Mouse (Mus musculus) CH12F3 (cell line): ENCODE data around the gene Alox8.

Experiments used
- in situ Hi-C: fragments of 300-500 bp; cut with MboI; formaldehyde crosslinking; loops from 2 replicates; pipeline ENCODE4 v1.14.3; 2020; ENCODE audit warnings: low sequenced_read_pairs

Gene Alox8

DNA sequence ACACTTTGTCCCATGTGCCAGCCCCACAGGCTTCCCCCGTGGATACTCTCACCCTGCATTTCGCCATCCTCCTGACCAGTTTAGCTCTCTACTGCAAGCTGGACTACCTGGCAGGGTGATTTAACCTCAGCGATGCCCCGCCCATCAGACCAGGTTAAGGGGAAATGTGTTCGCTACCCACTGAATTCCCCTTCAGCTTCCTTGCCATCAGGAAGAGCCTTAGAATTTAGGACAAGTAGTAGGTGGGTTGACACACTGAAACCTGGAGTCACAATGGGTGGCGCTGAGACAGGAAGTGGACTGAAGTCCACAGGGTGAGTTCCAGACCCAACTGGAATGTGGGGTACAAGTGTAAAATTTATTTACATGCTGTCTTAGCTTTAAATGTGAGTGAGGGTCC is at the start of gene Alox8:
Alox8 (minus strand) TSS at position 101 of the 400 bp plus-strand sequence.
- in situ Hi-C loops, result no loop called here

DNA sequence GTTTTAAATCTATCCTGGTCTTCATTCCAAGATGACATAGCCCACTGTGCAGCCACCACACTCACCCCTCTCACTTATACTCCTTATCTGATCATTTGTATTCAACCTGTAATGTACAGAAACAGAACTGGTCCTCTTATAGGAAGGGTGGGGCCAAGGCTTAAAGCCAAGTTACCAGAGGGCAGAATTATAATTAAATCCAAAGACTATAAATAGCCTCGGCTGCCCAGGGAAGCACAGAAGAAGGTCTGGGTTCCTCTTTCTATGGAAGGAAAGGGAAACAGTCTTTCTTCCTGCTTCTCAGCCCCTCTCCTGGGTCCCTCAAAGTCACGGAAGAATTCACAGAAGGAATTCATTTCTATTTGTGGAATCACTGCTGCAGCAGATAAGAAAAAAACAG is 48.0 kb upstream of the Alox8 start:
- in situ Hi-C loops, result no loop called here

DNA sequence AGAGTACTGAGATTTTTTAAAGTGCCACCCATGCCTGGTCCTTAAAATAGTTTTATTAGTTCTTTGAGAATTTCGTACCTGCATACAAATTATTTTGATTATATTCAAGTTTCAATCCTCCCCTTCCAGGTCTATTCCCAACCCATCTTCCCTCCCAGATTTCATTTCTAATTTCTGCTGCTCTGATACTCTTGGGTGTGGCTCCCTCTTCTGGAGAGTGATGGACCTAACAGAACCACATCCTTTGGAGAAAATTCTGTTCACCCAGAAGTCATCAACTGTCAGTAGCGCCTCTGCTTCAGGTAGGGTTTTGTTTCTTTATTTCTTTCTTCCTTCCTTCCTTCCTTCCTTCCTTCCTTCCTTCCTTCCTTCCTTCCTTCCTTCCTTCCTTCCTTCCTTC is 47.3 kb upstream of the Alox8 start:
- in situ Hi-C loops, result no loop called here

DNA sequence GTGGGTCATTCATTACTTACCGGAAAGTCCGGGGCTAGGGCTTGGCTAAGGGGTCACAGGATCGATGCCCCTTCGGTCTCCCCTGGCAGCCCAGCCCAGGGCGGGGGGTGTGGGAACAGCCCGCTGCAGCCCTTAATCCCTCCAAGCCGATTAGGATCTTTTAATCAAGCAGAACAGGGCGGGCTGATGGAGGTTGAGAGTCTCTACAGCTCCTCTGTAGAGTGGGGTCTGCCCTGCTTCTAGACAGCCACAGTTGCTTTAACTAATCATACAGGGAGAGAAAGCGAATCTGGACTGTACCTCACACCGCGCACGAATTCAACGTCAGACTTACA is 39.2 kb upstream of the Alox8 start, which contains the start of gene Gucy2e:
Gucy2e (minus strand) TSS at position 111 of the 335 bp plus-strand sequence.
- in situ Hi-C loops, result no loop called here

DNA sequence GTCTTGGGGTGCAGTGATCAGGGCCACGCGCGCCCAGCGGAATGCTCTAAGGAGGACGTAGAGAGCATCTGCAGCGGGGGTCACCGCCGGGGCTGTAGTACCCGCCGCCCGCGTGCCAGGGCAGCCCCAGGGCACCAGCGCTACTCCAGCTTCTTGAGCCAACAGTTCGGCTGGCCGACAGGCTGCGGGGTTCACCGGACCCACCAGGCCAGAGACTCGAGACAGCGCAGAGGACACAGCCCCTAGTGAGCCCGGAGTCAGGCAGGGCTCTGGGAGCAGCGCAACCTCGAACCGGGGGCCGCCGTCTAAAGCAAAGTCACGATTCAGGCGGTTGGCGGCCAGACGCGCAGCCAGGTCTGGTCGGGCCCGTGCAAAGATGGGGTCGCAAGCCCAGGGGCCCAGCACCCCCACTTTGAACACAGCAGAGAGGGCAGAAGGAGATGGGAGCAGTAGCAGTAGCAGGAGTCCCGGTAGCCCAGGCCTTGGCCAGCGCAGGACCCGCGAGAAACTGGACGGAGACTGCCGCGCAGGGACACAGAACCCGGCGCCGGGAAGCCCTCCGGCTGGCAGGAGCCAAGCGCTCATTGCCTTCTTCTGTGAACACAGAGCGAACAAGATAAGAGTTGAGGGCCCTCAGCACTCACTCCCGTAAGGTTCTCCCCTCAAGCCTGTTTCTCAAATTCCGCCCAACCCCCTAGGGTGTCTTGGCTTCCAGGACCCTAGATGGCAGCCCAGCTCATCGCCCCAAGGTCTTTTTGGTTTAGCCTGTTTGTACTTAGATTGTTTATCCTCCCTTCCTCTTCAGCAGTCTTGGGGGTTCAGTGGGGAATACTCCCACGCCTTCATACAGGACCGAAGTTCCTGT is 38.6 kb upstream of the Alox8 start:
- in situ Hi-C loops, result no loop called here

DNA sequence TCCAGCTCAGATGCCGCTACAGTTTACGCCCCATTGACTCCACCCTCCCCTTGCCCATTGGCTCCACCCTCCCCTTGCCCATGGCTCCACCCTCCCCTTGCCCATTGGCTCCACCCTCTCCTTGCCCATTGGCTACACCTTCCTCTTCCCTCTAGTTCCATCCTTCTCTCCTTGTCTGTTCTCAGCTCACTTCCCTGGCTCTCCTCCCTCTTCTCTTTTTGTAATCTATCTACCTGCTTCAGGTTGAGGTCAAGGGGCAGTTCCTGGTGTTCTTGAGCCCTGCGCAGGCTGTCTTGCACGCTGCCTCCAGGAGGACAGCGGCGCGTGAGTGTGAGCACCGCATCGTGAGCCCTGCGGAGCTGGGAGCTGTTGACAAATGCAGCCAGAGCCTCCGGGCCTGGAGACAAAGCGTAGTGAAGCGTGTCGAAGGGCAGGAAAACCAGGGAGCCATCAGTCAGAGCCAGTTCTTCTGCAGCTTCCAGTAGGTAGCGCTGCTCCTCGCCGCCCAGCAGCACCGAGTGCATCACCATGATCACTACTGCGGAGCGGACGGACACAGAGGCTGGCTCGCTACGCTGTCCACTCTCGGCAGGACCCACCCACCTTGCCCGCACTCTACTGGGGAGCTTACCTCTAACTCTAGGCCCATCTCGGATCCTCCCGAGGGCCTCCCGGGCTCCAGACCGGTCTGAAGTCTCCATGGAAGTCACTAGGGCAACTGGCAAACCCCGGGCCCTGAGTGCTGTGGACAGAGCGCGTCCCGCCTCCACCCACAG is 37.8 kb upstream of the Alox8 start:
- in situ Hi-C loops, result no loop called here

DNA sequence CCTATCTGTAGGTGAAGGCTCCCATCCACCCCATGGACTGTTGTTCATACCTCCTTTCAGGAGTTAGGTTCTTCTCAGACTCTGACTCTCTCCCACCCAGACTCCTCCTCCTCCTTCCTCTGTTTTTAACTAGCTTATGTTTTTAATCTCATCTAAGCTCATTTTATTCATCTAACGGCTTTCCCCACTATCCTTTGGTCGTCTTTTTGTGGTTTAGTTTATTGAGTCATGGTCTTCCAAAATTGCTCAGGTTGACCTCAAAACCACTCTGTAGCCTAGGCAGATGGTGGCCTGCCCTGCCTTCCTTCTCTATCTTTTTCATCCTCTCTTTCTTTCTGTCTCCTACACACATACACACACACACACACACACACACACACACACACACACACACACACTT is 35.5 kb upstream of the Alox8 start:
- in situ Hi-C loops, result no loop called here

DNA sequence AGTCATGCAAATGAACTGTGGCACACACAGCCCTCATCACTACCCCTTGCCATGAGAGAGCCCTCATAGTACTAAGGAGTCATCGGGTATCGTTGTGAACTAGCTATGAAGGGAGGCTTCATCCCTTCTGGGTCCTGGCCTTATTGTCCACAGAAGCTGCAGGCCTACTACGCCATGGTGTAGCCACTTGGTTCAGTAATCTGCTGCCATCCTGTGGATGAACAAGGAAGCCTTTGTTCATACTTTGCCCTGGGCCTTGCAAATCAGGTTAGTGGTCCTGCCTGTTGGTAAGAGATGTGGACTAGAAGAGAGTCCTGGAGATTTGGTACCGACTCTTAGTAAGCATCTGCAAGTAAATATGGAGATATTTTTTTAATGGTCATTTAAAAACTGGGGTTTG is 32.8 kb upstream of the Alox8 start:
- in situ Hi-C loops, result no loop called here

DNA sequence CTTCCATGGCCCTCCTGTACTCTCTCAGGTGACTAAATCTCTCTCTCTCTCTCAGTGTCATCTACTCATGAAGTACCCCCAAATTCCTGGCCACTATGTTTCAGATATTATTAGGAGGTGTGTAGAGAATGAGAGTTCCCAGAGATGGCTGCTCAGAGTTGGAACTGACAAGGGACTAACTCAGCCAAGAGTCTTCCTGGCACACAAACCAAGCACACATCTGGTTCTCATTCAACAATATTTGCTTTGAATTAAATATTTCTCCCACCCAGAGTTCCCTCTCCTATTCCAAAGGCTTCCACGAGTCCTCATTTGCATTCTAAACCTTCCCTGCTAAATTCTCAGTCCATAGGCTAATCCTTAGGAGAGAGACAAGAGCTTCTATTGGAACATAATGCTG is 28.1 kb upstream of the Alox8 start:
- in situ Hi-C loops, result no loop called here

DNA sequence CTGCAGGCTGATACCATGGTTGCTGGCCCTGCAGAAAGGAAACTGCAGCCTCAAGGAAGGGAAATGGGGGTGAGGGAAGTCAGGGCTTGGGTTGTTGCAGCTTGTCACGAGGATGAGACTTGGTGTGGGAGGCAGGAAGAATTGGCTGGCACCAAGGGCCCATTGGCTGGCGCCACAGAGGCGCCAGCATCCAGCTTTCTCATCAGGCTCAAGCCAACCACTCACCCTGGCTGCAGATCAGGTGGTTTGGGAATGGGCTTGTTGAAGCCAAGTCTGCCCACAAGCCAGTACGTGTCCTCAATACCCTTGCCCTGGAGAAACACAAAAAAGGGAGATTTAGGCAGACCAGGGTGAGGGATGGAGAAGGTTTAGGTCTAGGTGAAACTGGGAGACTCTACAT is 25.5 kb upstream of the Alox8 start:
- in situ Hi-C loops, result no loop called here

DNA sequence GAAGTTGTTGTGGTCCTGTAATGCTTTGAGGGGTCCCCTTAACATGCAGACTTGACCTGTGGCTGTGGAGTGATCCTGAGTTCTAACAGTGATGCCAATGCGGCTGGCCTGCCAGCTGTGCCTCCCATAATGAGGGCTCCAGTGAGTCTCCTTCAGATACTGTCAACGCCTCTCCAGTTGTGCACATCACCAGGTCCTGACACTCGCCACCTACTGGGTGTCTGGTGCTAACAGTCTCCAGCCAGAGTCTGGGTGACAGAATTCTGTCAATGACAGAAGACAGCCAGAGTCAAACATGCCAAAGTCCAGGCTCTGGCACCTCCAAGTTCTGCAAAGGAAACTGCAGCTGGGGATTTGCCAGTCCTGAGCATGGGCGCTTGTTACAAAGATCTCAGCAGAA is 23.4 kb upstream of the Alox8 start:
- in situ Hi-C loops, result no loop called here

DNA sequence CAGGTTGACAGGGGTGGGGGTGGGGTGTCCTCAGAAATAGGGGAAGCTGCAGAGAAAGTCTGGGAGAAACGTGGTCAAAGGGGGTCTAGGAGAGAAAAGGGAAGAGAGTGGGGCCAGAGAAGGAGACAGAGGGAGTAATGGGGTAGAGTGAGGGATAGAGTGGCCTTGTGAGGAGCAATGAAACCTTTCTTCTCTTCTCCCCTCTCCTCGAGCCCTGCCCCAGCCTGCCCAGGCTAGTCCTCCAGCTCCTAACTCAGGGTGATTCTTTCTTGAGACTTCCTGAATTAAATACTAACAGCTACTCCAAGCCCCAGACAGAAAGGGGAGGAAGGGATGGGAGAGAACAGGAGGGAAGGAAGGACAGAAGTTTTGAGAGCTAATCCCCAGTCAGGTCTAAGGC is 21.0 kb upstream of the Alox8 start:
- in situ Hi-C loops, result no loop called here

DNA sequence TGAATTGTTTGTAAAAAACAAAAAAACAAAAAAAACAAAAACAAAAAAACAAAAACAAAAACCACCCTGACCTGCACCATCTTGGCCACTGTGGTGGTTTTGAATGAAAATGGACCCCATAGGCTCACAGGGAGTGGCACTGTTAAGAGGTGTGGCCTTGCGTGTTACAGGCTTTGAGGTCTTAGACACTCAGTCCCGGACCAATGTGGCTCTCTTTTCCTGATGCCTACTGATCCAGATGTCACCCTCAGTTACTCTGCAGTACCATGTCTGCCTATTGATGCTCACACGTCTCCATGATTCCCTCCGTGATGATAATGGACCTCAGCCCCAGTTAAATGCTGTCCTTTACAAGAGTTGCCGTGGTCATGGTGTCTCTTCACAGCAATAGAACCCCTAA is 19.8 kb upstream of the Alox8 start:
- in situ Hi-C loops, result no loop called here

DNA sequence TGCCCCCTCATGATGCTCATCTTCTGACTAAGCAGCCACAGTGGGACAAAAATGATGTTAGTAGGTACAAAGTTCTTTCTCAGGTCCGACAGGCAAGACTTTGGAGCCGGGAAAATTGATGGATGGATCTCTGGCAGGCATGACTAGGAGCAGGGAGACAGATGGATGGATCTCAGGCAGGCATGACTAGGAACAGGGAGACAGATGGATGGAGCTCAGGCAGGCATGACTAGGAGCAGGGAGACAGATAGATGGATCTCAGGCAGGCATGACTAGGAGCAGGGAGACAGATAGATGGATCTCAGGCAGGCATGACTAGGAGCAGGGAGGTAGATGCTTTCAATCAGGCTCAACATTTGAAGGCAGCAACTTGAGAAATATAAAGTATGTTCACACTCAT is 13.8 kb upstream of the Alox8 start:
- in situ Hi-C loops, result no loop called here

DNA sequence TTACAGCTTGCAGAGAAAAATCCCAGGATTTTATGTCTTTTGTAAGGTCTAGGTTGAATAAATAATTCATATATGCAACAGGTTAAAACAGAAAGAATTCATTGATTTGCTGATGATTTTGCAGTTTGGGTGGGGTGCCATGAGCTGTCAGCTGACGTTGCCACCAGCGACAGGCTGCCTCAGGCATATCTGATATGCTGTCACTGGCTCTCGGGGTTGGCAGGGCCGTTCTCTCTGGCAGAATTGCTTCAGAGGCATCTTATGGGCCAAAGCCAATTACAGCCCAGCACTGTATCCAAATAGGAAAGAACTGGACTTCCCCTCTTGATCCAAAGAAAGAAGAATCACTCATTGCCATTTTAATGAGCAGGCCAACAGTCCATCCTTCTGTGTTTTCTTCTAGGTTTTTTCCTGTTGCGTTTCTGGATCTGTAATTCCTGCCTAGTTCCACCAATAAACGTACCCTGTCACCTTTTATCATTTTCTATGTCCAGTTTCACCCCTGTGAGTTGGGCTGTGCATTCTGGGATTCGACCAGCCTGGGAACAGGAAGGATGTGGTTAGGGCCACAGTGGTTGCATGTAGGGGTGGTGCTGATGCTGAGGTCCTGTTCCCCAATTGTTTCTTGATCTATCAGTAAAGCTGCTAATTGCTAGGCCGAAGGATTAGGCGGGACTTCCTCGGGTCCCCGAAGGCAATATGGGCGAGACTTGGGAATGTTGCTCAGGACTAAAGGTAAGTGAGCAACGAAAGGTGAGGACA is 5.0 kb upstream of the Alox8 start:
- in situ Hi-C loops, result no loop called here

DNA sequence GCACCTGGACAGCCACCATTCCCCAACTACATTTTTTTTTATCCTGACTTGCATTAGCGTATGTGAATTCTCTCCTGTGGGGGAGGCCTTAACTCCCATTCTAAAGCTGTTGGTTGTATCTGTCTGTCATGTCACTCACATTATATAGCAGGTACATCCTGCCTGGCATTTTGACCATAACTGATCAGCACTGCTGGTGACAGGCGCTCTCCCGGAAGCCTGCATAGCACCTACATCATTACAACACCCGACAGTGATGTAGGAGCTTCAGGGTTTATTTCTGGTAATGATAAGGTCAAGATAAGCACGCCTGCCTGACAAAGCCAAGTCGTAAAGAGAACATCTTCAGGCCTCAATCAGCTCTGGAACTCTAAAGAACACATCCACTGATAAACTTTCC is 2.6 kb upstream of the Alox8 start:
- in situ Hi-C loops, result no loop called here

DNA sequence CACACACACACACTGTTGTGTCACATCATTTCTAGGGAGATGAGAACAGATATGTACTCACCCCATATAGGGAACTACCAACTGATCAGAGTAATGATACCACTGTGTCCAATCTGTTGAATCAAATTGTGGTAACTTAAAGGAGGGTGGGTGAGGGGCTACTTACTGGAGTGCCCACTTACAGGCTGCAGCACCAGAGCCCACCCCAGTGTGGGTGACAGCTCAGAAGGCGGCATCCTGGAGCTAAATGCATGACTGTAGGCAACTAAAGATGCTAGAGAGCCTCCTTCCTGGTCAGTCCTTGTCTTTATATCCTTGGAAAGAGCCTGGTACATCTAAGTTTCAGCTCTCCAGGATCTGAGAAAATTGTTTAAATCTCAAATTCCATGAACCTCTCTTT is 1.6 kb upstream of the Alox8 start:
- in situ Hi-C loops, result no loop called here

DNA sequence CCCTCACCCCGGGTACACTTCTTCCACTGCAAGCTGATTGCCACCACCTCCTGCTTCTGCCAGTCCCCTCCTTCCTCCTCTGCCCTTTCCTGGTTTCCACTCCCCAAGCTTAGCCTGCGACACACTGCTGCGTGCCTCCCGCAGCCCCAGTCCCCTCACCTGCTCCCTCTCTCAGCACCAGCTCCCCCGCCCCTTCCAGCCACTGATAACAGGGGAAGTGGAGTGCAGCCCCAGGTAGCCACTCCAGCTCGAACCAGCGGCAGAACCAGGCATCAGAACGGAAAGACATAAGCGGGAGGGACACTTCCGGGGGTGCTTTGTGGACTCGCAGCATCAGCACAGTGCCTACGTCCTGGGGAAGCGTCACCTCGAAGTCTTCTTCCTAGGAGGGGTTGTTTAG is 449 bp downstream of the Alox8 start:
- in situ Hi-C loops, result no loop called here

DNA sequence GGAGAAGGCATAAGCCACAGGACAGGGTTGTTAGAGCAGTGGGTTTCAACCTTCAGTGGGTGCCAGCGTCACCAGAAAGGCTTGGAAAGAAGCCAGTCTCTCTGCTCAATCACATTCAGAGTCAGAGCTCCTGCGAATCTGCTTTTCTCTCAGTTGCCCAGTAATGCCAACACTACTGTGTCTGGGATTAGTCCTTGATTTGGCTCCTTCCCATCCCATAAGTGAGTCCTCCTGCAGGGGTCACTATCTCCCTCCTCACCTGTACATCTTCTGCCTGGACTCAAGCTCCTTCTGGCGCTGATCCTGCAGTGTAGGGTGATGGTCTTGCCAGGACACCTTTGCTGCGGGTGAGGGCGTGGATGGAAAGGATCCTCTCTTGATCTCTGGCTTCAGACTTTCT is 877 bp downstream of the Alox8 start:
- in situ Hi-C loops, result no loop called here

DNA sequence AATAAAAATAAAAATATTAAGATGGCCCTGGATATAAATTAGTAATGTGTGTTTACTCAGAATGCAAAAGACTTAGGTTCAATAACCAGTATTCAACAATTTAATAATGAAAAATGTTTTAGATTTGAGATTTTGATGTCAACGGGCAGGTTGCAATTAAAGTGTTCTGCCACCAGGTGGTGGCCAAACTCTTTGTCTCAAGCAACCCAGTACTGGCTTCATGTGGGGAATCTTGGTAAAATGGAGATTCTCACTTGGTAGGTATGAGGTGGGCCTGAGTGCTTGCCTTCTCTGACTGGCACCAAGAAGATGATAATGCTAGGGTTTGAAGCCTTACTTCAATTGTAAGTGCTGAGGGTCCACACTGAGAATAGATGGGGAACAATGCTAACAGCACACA is 4.8 kb downstream of the Alox8 start:
- in situ Hi-C loops, result loop anchor here (5.0 kb wide), 1 partner anchor 59 kb away; no protein-coding TSS in a partner anchor

DNA sequence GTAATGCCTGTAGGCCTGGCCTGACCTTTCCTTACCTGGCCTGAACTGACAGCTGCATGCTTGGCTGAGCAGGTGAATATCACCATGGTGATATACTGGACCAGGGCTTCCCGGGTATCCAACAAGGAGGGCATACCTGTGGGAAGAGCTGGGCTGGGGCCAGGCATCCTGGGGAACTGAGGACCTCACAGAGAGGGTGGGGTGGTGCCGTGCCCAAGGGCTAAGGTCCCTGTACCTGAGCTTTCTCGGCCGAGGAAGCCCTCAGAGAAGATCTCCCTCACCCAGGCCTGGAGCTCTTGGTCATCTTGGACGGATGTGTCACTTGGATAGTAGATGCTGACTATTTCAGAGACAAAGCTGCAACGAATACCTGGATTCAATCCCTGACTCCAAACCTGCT is 11.7 kb downstream of the Alox8 start:
- in situ Hi-C loops, result no loop called here

DNA sequence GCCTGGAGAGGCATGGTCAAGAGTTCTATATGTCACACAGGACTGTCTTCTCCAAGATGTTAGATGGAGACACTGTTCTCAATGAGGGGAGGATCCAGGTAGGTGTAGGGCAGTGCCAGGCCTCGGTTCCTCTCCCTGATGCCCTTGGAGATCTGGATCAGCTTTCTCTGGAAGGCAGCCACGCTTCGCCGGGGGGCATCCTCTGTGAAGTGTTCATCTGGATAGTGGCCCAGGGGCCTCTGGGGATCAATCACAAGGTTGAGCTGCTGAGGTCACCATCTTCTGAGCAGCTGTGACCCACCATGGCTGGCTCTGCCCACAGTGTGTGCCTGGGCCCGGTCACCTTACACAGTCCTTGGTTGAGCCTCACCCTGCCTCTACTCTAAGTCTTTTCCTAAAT is 12.6 kb downstream of the Alox8 start:
- in situ Hi-C loops, result no loop called here
